ENCODE assay signal across 14 mouse cellular contexts in the genomic region with DNA sequence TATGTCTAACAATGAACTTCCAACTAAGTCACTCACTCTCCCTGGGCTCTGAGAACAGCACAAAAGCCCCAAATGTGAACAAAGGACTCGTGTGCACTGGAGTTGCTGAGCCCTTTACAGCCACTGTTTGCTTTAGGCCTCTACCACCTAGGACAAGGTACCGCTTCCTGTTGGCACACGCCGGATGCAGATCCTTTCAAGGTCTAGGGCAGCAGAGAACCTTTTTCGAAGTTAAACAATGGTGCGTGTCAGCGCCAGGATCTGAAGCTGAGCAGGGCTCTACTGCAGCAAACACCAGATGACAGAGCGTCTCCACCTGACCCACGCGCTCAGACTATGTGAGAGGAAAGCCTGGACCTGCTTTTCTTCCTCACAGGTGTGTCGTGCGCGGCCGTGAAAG.
DNase-seq lines count a peak whose midpoint lies in the region; ATAC-seq lines count a peak whose summit lies in the region.
"Had no signal": no experiment of that assay in that cellular context is flagged by ENCODE, and none has a peak within 500 bp of the region (broad histone marks: within the 10 kb centered on the region; RNA-seq: fewer than 3 reads in every experiment).

No protein-coding gene starts in this region.

- ATAC-seq in forebrain, embryonic 15.5 days (replicated peaks), result 0 out of 2 replicates have a peak, but pooled peaks have one; percentile 29
- no peak for ATAC-seq in forebrain, embryonic 13.5 days
- ATAC-seq in kidney, embryonic 14.5 days (ENCODE audit: low FRiP score, low TSS enrichment), result no peak

- no peak overlapping the region for H3K4me2 ChIP-seq in forebrain, embryonic 15.5 days (replicated peaks)
- H3K4me2 ChIP-seq in forebrain, embryonic 13.5 days, result no peak overlapping the region
- H3K4me2 ChIP-seq in kidney, embryonic 14.5 days (replicated peaks; ENCODE audit: low read depth, low read length), result no peak overlapping the region

- no peaks in the 10 kb centered on the region for H3K27me3 ChIP-seq in forebrain, embryonic 15.5 days
- H3K27me3 ChIP-seq in forebrain, embryonic 13.5 days, result 0 out of 2 replicates have a peak, but pooled peaks cover 3% of the 10 kb centered on the region
- no peaks in the 10 kb centered on the region for H3K27me3 ChIP-seq in kidney, embryonic 14.5 days (ENCODE audit: control insufficient read depth, insufficient read depth, low read length)

- H3K9me3 ChIP-seq in forebrain, embryonic 15.5 days, result no peaks in the 10 kb centered on the region
- no peaks in the 10 kb centered on the region for H3K9me3 ChIP-seq in forebrain, embryonic 13.5 days (replicated peaks)
- H3K9me3 ChIP-seq in kidney, embryonic 14.5 days (ENCODE audit: control insufficient read depth, low read length), result no peaks in the 10 kb centered on the region
- H3K9me3 ChIP-seq: G1E had no signal

- H3K9ac ChIP-seq in forebrain, embryonic 15.5 days (replicated peaks), result no peak overlapping the region
- no peak overlapping the region for H3K9ac ChIP-seq in forebrain, embryonic 13.5 days
- H3K9ac ChIP-seq in kidney, embryonic 14.5 days (ENCODE audit: low read depth, low read length), result no peak overlapping the region

- H3K36me3 ChIP-seq in forebrain, embryonic 15.5 days, result no peaks in the 10 kb centered on the region
- H3K36me3 ChIP-seq in forebrain, embryonic 13.5 days (ENCODE audit: poor library complexity, severe bottlenecking), result no peaks in the 10 kb centered on the region
- H3K36me3 ChIP-seq in kidney, embryonic 14.5 days (ENCODE audit: control insufficient read depth, insufficient read depth, low read length), result no peaks in the 10 kb centered on the region
- H3K36me3 ChIP-seq: G1E had no signal

- H3K27ac ChIP-seq in forebrain, embryonic 15.5 days (replicated peaks), result no peak overlapping the region
- H3K27ac ChIP-seq in forebrain, embryonic 13.5 days, result no peak overlapping the region
- no peak overlapping the region for H3K27ac ChIP-seq in kidney, embryonic 14.5 days (ENCODE audit: low read depth, low read length)

- DNase-seq in lung, adult 18-20 months, result peak; percentile 48 to 57
- DNase-seq in lung, postnatal 14 days, result no peak
- DNase-seq in lung, postnatal 36 days, result peak; percentile 48
- DNase-seq in thymus, postnatal 0 days (ENCODE audit: low spot score), result peak; percentile 68
- DNase-seq in embryo, embryonic 11 days, result no peak
- DNase-seq: cerebellum, adult 11 months; heart, postnatal 4 days; kidney, adult 8-10 months; layer of hippocampus, adult 9-11 months; right cerebral cortex, postnatal 4 days had no signal

- 86% methylated on average over 14 of the region's 14 CpGs for WGBS in forebrain, embryonic 15.5 days
- WGBS in forebrain, embryonic 13.5 days, result 84% methylated on average over 14 of the region's 14 CpGs
- WGBS in kidney, embryonic 14.5 days, result 91% methylated on average over 14 of the region's 14 CpGs

- H3K4me1 ChIP-seq in forebrain, embryonic 15.5 days, result no peaks in the 10 kb centered on the region
- H3K4me1 ChIP-seq in forebrain, embryonic 13.5 days, result no peaks in the 10 kb centered on the region
- H3K4me1 ChIP-seq in kidney, embryonic 14.5 days (ENCODE audit: control insufficient read depth, insufficient read depth, low read length), result no peaks in the 10 kb centered on the region

- no peak overlapping the region for H3K4me3 ChIP-seq in forebrain, embryonic 15.5 days
- H3K4me3 ChIP-seq in forebrain, embryonic 13.5 days, result no peak overlapping the region
- H3K4me3 ChIP-seq in kidney, embryonic 14.5 days (ENCODE audit: low read length), result no peak overlapping the region

Comparison
In these comparisons a context has a peak if more than half of its experiments do, and no peak if none do; other contexts are left out.
1. DNase-seq: peak in lung, adult 18-20 months (2 of 2), lung, postnatal 36 days (single experiment) and thymus, postnatal 0 days (single experiment); none in lung, postnatal 14 days (single experiment) and embryo, embryonic 11 days (single experiment).